Mouse (Mus musculus) embryo, embryonic 11.5 days (tissue): ENCODE data around the gene Ccdc189.
"Not testable (repeated sequence)": the region's sequence is repeated elsewhere in the genome, so short reads cannot be mapped to it uniquely, and the experiment has no call there.

Source experiments
- DNase-seq: peaks from one replicate; pipeline ENCODE4 v3.0.0-alpha.2; 2012; ENCODE audit warnings: low read depth, low spot score

Gene Ccdc189

DNA sequence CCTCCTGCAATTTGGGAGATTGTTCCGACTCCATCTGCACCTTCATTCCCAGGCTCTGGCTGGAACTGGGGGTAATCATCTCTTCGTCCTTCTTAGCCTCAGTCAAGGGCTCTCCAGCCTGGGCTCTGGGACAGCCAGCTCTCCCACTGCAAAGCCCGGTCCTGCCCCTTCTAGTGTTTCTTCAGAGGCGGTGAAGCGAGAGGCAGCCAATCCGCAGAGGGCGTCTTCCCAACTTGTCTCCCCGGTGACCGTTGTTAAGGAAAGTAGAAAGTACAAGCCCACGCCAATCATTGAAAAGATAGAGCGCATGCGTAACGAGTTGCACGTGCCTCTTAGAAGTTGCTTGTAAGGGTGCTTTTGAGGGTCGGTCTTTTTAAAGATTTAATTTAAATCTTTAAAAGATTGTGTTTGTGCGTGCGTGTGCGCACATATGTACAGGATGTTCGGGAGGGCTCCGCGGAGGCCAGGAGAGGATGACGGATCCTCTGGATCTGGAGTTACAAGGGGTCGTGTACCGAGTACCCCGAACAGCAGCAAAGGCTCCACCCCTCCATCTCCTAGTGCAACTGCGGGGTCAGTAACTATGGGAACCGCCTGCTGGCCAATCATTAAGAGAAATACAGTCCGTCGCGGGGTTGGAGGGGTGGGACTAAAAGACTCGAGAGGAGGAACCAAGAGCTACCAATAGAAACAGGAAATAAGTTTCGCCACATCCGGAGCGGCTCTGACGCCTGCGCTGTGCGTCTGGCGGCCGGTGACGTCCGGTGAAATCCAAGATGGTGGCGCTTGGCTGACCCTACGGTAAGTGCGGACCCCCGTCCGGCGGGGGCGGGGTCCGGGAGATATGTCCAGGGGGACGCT, at the start of gene Ccdc189, which contains the start of gene Rnf40:
Gene Ccdc189 (minus strand): TSS at position 585 of the 861 bp plus-strand sequence.
Gene Rnf40 (plus strand): TSS at position 757 of the 861 bp plus-strand sequence.
- DNase-seq, result peak; percentile 94

- DNase-seq, result no peak
Observed at GRCm38 (mm10) chr7:127636963-127637362, 48.6 kb upstream of the Ccdc189 start.

DNA sequence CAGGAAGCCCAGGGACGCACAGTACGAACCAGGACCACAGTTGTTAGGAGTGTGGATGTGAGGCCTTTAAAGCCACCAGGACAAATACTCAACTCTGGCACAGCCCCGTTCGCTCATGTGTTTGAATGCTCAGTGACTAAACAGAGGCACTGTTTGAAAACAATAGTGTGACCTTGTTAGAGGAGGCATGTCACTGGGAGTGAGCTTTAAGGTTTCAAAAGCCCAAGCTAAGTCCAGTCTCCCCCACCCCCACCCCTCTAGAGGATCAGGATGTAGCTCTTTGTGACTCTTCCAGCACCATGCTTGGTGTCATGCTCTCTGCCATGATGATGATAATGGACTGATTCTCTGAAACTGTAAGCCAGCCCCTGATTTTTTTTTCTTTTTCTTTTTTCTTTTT, 43.0 kb upstream of the Ccdc189 start:
- DNase-seq, result no peak

GRCm38 (mm10) chr7:127628646-127629045, 40.3 kb upstream of the Ccdc189 start:
- DNase-seq, result no peak

DNA sequence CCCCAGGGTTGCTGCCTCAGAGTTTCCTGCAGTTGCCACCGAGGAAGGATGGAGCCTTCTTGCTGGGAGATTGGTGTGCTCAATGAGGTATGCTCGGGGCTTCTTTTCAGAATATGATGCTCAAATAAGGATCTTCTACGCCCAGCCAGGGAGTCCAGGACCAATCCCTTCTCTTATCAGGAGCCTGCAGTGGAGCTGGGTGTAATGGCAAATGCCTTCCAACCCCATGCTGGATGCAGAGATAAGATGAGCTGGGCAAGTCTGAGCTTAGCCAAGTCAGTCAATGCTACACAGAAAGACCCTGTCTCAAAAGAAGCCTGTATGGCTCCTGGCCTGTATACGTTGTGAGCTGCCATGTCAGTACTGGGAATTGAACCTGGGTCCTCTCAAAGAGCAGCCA, 38.1 kb upstream of the Ccdc189 start:
- no peak for DNase-seq

- DNase-seq, result no peak
Observed at GRCm38 (mm10) chr7:127626039-127626438, 37.6 kb upstream of the Ccdc189 start.

GRCm38 (mm10) chr7:127618402-127618801, 30.0 kb upstream of the Ccdc189 start:
- DNase-seq, result not testable (repeated sequence)

GRCm38 (mm10) chr7:127617962-127618361, 29.6 kb upstream of the Ccdc189 start:
- DNase-seq, result no peak

- no peak for DNase-seq
Observed at GRCm38 (mm10) chr7:127616881-127617280, 28.5 kb upstream of the Ccdc189 start.

DNA sequence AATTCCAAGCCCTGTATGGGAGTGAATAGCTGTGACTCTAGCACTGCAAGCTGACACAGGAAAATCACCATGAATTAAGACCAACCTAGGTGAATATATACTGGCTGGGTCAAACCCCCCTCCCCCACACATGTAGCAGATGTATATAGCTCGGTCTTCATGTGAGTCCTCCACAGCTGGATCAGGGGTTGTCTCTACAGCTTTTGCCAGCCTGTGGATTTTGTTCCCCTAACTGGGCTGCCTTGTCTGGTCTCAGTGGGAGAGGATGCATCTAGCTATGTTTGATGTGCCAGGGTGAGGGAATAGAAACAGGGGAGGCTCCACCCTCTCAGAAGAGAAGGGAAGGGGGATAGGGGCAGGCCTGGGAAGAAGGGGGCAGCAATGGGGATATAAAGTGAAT, 27.9 kb upstream of the Ccdc189 start:
- no peak for DNase-seq

DNA sequence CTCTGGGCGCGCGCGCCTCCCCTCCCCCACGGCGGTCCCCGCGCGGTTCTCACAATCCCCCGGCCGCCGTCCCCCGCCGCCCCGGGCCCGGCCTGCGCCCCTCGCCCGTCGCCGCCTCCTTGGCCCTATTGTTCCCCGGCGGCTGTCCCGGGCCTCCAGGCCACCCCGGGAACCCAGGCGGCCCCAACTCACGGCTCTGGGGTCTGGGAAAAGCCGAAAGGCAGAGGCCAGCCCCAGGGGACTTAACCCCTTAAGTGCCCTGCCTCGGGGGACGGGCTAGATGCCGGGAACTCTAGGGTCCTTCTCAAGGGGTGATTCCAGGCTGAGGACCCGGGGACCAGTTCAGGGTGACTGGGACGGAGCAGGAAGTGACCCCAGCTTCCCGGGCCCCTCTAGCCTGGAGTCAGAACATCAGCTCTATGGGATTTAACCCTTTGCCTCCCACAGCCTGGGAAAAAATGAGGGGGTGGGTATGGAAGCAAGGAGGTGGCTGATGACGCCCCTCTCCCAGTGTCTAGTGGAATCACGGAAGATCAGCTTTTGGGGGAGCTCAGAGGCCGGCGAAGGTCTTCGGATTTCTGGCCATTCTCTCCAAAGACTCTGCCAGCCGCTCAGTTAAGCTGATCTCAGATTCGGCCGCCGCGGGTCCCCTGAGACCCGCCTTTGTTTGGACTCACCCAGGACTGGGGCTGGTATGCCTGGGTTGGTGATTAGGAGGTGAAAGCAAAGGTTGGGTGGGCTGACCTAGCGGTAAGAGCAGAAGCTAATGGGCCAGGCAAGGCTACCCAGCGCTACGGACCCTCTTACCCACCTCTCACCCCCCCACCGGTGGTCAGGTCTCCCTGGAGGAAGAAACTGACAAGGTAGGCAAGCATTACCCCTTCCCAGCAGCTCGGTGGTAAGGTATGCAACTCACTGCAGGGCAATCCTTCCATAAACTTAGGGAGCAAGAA, 26.8 kb upstream of the Ccdc189 start, which contains the start of gene Zfp629:
Gene Zfp629 (minus strand): TSS at position 907 of the 953 bp plus-strand sequence.
- peak; percentile 85 for DNase-seq

DNA sequence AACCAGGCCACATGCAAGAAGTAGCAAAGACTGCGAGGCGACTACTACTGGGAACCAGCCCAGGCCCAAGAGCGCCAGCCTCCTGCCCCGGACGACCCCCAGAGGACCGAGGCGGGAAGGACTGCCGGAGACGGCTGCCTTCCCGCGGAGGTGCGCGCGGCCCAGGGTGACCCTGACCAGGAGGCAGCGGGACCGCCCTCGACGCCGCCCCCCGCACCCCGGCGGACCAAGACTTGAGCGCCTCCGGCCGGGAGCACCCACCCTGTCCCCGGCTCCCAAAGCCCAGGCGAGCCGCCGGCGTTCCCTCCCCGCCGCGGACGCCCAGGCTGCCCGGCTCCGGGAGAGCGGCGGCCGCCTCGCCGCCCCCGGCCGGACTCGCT, 26.1 kb upstream of the Ccdc189 start:
- peak; percentile 30 for DNase-seq

DNA sequence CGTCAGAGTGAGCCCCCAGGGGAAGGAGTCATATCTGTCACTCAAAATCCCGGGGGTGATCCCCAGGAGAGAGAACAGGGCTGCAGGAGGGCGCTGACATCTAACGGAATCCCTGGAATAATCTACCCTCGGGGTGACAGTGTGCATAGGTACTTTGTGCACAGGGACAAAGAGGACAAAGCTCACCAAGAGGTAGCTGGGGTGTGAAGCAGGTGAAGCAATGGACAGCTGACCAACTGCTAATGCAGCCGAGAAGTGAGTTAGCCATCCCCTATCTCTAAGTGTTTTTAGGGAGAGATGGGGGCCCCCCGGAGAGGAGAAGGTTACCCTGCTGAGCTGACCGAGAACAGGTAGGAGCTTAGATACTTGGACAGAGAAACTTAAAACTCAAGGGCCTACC, 25.7 kb upstream of the Ccdc189 start:
- DNase-seq, result no peak

- no peak for DNase-seq
Observed at GRCm38 (mm10) chr7:127613501-127613900, 25.1 kb upstream of the Ccdc189 start.

- DNase-seq, result no peak
Observed at GRCm38 (mm10) chr7:127611561-127611960, 23.2 kb upstream of the Ccdc189 start.

DNA sequence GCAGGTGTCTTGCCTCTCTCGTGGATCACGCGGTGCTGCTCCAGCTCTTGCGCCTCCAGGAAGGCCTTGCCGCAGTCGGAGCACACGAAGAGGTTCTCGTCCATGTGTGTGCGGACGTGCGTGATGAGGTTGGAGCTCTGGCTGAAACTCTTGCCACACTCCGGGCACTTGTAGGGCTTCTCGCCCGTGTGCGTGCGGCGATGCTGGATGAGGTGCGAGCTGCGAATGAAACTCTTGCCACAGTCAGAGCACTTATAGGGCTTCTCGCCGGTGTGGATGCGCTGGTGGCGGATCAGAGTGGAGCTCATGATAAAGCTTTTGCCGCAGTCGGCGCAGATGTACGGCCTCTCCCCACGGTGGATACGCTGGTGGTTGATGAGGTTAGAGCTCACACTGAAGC, 22.6 kb upstream of the Ccdc189 start:
- no peak for DNase-seq

DNA sequence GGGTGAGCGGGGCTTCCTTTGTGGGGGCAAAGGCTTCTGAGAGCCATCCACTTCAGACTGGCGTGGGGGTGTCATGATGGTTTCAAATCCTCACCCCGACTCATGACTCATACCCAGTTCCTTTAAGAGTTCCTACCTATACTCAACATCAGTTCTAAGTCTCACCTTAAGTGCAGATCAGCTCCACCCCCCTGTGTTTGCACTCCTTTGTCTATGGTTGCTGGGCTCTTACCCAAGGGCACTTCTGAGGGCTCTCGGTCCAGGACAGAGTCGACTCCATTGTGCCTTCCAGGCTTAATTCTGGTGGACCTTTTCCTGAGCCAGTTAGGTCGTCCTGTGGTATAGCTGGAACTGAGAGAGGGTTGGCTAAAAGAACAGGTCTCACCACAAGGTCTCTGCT, 18.8 kb upstream of the Ccdc189 start:
- no peak for DNase-seq

DNA sequence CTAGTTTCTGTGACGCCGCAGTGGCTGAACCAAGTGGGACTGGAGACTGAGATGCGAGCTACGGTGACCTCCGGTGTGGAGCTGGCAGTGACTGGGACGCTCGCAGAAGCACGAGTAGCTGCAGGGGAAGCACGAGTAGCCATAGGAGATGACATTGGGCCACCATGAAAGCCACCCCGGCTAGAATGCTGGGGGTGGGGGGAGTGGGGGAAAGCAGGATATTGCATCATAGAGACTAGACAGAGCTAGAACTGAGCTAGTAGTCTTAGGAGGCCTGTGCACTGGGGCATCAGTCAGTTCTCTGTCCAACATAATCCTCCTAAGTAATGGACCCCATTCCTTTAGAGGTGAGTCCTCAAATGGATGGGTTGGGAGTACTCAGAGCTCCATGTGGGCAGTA, 15.9 kb upstream of the Ccdc189 start:
- no peak for DNase-seq

- DNase-seq, result no peak
Observed at GRCm38 (mm10) chr7:127602903-127603302, 14.5 kb upstream of the Ccdc189 start.

DNA sequence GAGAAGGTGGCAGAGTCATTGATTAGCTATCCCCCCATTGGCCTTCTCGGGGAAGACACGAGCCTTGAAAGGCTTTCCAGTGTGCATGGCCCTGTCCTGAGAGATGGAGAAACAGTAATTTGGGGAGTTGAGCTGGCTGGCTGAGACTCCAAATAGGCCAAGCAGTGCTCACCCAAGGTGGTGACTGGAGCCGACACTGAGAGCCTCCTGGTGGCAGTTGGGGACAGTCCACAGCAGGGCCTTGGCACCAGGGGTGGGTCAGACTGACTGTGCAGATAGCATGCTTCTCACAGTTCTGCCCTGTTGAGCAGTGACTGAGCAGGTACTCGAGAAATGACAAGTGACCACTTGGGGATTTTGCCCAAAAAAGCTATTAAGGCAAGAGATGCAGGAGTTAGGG, 13.3 kb upstream of the Ccdc189 start:
- DNase-seq, result no peak

GRCm38 (mm10) chr7:127600612-127601011, 12.2 kb upstream of the Ccdc189 start:
- no peak for DNase-seq

DNA sequence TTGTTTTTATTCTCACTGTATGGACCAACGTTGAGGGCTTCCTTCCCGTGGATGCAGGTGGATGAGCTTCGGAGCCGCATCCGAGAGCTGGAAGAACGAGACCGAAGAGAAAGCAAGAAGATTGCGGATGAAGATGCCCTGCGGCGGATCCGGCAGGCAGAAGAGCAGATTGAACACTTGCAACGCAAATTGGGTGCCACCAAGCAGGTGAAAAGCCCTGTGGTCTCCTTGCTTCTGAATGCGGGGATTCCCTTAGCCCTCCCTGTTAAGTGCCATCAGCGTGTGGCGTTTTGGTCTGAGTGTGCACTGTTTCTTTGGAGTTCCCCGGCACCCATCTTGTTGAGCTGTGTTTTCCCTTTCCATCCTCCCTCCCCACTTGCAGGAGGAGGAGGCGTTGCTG, 8.4 kb upstream of the Ccdc189 start:
- DNase-seq, result no peak
